Mouse (Mus musculus) A20 (cell line): Measurements from ENCODE around the gene Slc38a3.

ENCODE experiments used
- DNase-seq: peaks from one replicate; pipeline ENCODE4 v3.0.0-alpha.2; 2011; ENCODE audit warnings: low read depth, low spot score

Slc38a3 gene

DNA sequence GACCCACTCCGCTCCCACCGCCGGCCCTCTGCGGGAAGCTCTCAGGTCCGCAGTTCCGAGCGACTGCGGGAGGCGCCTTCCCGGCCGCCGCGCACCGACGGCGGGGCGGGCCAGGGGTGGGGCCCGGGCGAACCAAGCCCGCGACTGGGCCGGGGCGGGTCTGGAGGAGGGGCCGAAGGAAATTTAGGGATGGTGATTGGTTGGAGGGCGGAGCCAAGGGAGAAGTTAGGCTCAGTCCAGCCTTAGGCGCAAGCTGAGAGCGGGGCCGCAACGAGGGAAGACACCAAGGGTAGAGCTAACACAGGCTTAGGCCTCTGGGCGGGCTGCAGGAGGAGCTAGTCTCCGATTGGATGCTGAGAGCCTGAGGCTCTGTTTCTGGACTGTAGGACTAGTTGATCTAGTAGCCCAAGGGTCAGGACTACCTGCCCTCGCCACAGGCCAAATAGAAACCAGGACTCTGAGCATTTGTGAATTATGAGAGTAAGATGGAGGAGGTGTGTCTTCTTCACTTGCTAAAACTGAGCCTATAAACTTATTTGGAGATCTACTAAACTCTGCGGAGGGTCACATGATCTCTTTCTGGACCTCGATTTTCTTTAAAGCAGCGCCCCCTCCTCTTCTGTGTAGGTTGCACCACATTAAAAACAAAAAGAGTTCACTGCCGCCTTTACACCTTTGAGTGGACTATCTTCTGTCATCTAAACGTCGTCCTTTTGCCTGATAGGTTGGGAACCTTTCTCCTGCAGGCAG is 33.9 kb downstream of the Slc38a3 start, which contains the start of gene Gnai2:
Gene Gnai2 (minus strand): TSS at position 89 of the 750 bp plus-strand sequence.
- DNase-seq = peak; percentile 97

- no peak for DNase-seq
Observed at GRCm38 (mm10) chr9:107634406-107635278, 34.7 kb downstream of the Slc38a3 start.

DNA sequence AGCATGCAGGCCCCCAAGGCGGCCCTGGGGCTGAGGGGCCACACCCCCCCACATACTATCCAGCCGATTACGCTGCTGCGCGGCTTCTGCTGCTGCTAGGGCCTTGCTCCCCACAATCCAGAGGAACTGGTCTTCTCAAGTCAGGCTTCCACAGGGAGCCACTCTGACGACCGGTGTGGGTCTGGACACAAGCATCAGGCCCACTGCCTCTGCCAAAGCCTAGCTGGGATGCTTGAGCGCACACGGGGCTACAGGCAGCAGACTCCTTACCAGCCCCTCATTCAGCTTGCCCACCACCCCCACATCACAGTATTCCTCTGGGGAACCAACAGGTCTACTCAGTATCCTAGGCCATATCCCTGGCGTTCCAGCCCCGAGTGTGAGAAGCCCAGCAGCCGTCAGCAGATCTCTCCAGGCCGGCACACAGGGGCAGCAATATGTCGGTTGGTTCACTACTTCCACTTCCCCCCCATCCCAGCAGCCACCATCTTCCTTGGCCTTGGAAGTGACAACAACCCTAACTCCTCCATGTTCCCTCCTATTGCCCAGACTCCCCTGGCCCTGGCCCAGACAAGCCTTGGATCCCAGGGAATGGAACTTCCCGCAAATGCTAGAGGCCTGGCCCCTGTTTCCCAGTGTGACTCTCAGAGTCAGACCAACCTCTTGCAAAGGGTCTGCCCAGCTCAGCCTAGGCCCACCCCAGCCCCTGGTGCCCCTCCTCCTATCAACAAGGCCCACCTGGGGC is 35.5 kb downstream of the Slc38a3 start:
- DNase-seq = peak; percentile 77

DNA sequence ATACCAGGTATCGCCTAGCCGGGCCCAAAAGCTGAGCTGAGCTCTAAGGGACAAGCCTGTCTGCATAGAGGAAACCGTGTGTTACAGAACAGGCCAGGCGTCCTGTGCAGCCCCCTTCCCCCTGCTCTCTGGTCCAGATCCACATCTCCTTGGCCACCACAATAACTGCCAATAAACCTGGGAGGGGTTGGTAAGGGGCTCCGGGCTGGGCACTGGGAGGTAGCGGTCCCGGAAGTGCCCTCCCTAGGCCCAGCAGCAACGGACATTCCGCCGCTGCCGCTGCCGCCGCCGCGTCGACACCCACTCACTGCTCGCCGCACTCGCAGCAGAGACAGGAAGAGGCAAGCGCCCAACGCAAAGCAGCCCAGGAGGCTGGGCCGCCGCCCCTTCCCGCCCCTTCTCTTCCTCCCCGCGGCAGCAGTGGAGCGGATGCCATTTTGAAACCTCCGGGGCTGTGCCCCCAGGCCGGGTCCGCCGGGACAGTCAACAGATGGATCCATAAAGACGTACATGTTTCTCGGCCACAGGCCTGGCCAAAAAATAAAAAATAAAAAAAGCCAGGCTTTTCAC is 36.2 kb downstream of the Slc38a3 start:
- peak; percentile 91 for DNase-seq

DNA sequence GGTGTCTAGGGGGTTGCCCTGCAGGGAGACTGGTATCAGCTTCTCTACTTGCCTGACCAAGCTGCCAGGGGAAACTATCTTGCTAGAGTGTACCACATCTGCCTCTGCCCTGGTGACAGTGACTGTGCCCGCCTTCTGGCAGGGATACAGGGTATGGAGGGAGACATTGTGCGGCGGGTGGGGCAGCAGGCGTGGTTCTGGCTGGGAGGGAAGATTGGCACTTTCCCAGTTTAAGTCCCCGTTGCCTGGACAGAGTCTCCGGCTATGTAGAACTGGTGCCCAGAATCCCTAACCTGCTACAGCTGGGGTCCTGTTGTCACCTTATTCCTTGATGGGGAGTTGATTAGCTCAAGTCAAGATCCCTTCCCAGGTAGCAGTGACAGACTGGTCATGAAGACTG is 36.9 kb downstream of the Slc38a3 start:
- no peak for DNase-seq

GRCm38 (mm10) chr9:107631861-107632260 is 37.5 kb downstream of the Slc38a3 start:
- DNase-seq = no peak

DNA sequence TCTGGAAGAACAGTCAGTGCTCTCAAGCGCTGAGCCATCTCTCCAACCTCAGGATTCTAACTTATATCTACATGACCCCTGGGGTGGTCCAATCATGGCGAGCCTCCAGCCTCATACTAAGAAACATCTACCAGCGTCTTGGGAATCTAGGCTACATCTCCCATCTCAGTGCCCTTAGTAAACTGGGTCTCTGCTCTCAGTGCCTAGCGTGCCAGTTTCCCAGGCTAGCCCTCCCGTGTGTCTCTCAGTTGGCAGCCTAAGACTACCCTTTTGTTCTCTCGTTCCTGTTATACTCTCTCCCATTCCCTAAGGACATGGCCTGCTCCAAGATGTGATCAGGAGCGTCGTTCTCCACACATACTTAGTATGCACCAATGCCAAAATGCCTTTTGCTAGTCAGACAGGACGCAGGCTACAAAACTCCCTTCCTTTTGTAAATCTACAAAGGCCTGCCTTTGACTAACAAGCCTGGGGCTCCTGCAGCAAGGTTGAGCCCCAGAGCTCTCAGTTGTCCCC is 38.0 kb downstream of the Slc38a3 start:
- DNase-seq = no peak

DNA sequence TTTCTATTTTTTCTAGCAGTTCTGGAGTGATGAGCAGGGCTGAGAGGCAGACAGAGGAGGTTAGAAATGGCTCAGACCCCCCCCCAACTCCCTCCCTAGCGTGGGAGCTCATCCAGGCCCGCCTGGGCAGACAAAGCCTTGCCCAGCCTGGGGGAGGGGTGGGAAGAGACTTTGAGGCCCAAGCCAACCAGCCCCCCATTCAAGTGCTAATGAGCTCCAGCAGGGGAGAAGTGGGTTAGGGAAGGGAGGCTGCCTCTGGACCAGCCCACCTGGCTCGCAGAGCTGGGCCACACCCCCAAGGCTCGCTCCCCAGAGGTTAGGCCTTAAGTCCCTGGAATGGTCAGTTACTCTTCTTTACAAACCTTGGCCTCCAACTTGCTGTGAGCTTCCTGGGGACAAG is 38.8 kb downstream of the Slc38a3 start:
- peak; percentile 29 for DNase-seq

DNA sequence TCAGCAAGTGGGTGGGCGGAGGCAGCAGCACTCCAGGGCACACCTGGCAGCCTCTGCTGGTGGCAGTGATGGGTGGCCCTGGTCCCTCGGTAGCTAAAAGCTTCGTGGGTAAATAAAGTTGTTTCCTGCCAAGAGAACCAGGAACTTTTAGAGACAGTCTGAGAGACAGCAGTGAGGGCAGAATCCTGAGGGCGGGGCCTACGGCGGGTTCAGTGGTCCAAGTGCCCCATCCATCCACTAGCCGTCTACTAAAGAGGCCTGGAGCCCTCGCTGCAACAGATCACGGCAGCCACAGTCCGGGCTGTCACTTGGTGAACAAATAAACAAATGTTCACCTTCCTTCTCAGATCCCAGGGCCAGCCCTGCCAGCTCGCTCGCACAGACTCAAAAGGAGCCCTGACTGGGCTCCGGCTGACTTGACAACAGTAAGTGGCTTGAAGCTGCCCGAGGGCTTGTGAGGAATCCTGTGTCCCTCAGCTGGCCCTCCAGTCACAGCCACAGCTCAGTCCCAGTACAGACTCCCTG is 39.4 kb downstream of the Slc38a3 start:
- peak; percentile 26 for DNase-seq

- no peak for DNase-seq
Observed at GRCm38 (mm10) chr9:107629411-107629730, 40.0 kb downstream of the Slc38a3 start.

DNA sequence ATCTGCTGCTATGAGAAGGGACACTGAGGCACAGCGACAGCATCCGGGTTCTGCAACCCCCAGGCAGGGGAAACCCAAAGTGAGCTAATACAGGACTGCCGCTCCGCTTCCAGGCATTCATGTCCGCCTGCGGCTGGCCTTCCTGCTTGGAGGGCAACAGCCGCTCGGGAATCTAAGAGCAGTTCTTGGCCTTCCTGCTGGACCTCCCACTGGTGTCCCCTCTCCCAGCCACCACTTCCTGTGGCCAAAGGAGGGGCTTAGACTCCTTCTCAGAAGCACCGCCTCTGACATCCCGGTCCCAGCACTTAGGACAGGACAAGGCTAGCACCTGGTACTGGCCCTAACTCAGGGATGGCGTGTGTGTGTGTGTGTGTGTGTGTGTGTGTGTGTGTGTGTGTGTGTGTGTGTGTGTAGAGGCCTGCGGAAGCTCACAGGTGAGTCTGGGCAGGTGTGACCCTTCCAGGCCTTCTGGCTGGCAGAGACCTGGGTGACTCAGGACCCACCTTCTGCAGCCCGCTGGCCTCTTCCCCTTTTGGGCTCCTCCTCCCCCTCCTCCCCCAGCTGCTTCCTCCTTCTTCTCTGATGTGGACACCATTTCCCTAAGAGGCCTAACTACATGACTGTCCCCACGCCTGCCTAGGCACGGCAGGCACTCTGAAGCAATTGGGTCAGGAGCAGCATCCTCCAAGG is 40.5 kb downstream of the Slc38a3 start:
- DNase-seq = peak; percentile 89

GRCm38 (mm10) chr9:107627387-107628255 is 41.7 kb downstream of the Slc38a3 start:
- no peak for DNase-seq

GRCm38 (mm10) chr9:107626844-107627277 is 42.5 kb downstream of the Slc38a3 start:
- DNase-seq = peak; percentile 69

- DNase-seq = no peak
Observed at GRCm38 (mm10) chr9:107626158-107626843, 43.0 kb downstream of the Slc38a3 start.

- no peak for DNase-seq
Observed at GRCm38 (mm10) chr9:107625351-107626128, 43.8 kb downstream of the Slc38a3 start.

DNA sequence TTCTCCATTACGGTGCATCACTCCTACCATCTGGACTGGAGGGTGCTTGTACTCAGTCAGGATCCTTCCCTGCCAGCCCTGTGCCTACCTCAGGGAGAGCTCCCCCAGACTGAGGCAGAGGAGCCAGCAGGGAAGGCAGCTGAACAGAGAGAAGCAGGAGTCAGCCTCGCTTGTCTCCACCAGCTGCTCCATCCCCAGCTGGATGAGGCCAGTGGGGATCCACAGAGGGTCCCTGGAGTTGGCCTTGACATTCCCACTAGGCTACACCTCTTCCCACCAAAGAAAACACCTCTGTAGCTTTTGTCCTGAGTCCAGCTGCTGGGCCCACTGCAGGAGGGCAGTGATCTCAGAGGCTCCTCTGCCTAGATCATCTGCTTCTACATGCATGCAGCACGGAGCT is 44.4 kb downstream of the Slc38a3 start:
- DNase-seq = no peak

- no peak for DNase-seq
Observed at GRCm38 (mm10) chr9:107624539-107624938, 44.8 kb downstream of the Slc38a3 start.

DNA sequence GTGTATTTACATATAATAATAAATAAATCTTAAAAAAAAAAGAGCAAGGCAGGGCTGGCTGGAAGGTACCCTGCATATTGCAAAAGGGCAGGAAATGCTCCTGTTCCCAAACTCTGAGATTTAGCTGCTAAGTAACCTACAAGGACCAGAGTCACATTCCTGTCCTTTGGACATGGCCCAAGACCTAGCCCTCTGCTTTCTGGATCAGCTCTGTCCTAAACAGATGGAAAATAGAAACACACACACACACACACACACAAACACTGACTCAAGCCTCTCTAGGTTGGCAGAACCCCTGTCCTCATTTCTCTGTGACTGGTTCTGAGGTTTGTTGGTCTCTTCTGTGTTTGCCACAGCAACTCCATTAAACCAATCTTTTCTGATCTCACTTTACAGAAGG is 48.4 kb downstream of the Slc38a3 start:
- no peak for DNase-seq
